Mouse (Mus musculus) forebrain, embryonic 12.5 days (tissue): ENCODE measurements at regions not wholly inside any gene's neighbourhood (a gene's known extent, or its start where the extent isn't known, plus 50 kb on each side); places are given as distances from the start of the nearest gene placed in this dataset.

Experiments
- ATAC-seq: fragments of 200-750 bp; cut with Nextera tagmentation; 2 replicates; pipeline ENCODE4 v1.8.0; 2017; ENCODE audit warnings: moderate TSS enrichment; ENCODE audit not compliant: low FRiP score
- H3K27ac ChIP-seq: fragments of 300-500 bp; sonication (generic); 2 replicates; pipeline ENCODE4 v1.5.1; 2016; ENCODE audit warnings: mild to moderate bottlenecking
- H3K27me3 ChIP-seq: fragments of 300-500 bp; sonication (generic); 2 replicates; pipeline ENCODE4 v1.6.1; 2016; ENCODE audit warnings: mild to moderate bottlenecking
- H3K36me3 ChIP-seq: fragments of 300-500 bp; sonication (generic); replicated peaks from 2 replicates; pipeline ENCODE4 v1.6.1; 2016; ENCODE audit warnings: mild to moderate bottlenecking
- H3K4me1 ChIP-seq: fragments of 300-500 bp; sonication (generic); 2 replicates; pipeline ENCODE4 v1.6.1; 2016
- H3K4me2 ChIP-seq: fragments of 300-500 bp; sonication (generic); 2 replicates; pipeline ENCODE4 v1.6.1; 2016; ENCODE audit warnings: mild to moderate bottlenecking, moderate library complexity
- H3K4me3 ChIP-seq: fragments of 300-500 bp; sonication (generic); replicated peaks from 2 replicates; pipeline ENCODE4 v1.5.1; 2016; ENCODE audit warnings: mild to moderate bottlenecking
- H3K9ac ChIP-seq: fragments of 300-500 bp; sonication (generic); 2 replicates; pipeline ENCODE4 v1.6.1; 2016; ENCODE audit warnings: mild to moderate bottlenecking
- H3K9me3 ChIP-seq: fragments of 300-500 bp; sonication (generic); 2 replicates; pipeline ENCODE4 v1.6.1; 2016
- WGBS: fragments of 180-500 bp; shearing (Covaris S2); methylation state at CpG from one replicate; pipeline ENCODE4 v1.1.7; 2016; 5-methylcytosine and 5-hydroxymethylcytosine counted together

DNA sequence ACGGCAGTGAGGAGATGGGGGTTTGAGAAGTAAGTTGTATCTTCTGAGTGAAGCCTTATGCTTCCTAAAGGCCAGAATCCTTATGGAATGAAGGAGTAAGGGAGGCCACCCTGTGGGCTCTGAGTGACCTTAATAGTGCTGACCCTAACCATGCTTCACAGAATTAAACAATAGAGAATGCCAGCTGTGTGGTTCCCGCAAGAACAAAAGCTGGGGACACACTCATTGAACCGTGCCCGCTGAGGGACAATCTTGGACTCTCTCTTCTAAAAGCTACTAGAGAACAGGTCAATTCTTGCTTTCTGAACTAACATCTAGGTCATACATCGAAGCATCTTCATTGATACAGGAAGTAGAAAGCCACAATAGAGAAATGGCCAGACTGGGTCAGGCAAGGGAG, 223.3 kb upstream of the Pabpc6 start:
- H3K9ac ChIP-seq, result no peak overlapping the region
- no peak for ATAC-seq
- no peaks in the 10 kb centered on the region for H3K36me3 ChIP-seq
- H3K4me3 ChIP-seq, result no peak overlapping the region
- H3K27ac ChIP-seq, result no peak overlapping the region
- H3K27me3 ChIP-seq, result 0 out of 2 replicates have a peak, but pooled peaks cover 3% of the 10 kb centered on the region
- WGBS, result 27% methylated on average over 5 of the region's 5 CpGs
- no peak overlapping the region for H3K4me2 ChIP-seq
- no peaks in the 10 kb centered on the region for H3K9me3 ChIP-seq
- peaks cover 39% of the 10 kb centered on the region for H3K4me1 ChIP-seq

DNA sequence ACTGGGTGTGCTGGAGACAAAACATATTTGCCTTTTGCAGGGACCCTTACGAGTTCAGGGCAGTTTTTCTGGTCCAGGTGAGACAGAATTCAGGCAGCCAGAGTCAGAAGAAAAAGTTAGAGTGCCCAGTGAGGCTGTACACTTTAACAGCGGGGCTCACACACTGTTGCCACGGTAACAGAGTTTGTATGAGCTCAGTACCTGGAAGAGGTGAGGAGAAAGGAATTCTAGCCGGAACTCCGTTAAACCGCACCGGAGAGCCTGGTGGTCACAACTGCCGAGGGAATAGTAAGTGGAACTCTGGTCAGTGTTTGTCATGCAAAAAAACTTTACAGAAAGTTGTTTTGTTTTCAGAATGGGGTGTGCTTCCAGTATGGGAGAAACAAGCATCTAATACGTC, 222.6 kb upstream of the Pabpc6 start:
- H3K9me3 ChIP-seq, result no peaks in the 10 kb centered on the region
- H3K4me2 ChIP-seq, result no peak overlapping the region
- WGBS, result 79% methylated on average over 9 of the region's 9 CpGs
- peaks cover 44% of the 10 kb centered on the region for H3K4me1 ChIP-seq
- H3K9ac ChIP-seq, result no peak overlapping the region
- ATAC-seq, result no peak
- H3K27me3 ChIP-seq, result 0 out of 2 replicates have a peak, but pooled peaks cover 3% of the 10 kb centered on the region
- H3K27ac ChIP-seq, result no peak overlapping the region
- no peak overlapping the region for H3K4me3 ChIP-seq
- no peaks in the 10 kb centered on the region for H3K36me3 ChIP-seq

DNA sequence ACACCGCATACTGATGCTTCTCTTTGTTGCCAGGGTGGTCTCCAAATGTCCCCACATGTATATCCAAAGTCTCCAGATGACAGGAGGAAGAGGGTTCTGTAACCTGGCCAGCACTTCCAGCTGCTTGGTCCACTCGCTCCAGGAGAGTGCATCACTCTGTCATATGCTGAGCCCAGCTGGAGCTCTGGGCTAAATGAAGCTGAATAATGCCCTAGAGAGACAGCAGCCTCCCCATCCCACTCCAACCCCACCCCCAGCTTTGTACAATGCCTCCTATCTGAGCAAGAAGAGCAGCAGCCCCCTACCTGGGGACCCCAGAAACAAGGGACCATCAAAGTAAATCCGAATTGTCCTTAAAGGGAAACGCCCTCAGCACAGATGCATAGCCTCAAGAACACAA, 219.0 kb upstream of the Pabpc6 start:
- no peaks in the 10 kb centered on the region for H3K36me3 ChIP-seq
- 67% methylated on average over 4 of the region's 4 CpGs for WGBS
- no peaks in the 10 kb centered on the region for H3K9me3 ChIP-seq
- no peak overlapping the region for H3K9ac ChIP-seq
- no peak overlapping the region for H3K27ac ChIP-seq
- H3K27me3 ChIP-seq, result 0 out of 2 replicates have a peak, but pooled peaks cover 3% of the 10 kb centered on the region
- no peak overlapping the region for H3K4me2 ChIP-seq
- no peak overlapping the region for H3K4me3 ChIP-seq
- H3K4me1 ChIP-seq, result peaks cover 45% of the 10 kb centered on the region
- ATAC-seq, result no peak

DNA sequence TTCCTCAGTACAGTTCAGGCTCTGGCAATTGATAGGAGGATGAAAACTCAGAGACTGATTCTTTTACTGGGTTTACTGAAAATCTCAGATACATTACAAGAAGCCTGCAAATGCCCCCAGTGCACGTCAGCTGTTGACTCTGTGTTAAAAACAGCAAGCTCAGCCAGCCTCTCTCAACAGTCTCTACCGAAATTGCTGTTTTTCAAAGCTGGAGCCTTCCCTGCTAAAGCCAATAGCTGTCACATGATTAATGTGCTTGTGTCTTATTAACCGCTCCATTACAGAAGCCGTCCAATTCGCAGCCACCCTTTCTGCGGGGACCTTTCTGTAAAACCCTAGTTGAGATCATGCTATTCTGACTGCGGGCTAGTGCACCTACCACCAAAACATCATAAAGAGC, 215.6 kb upstream of the Pabpc6 start:
- Histone ChIP-seq H3K9ac (no peak overlapping the region), H3K27me3 (0 out of 2 replicates have a peak, but pooled peaks cover 3% of the 10 kb centered on the region), H3K27ac (0 out of 2 replicates have a peak overlapping the region, but pooled peaks have one; percentile 42), H3K4me1 (peaks cover 46% of the 10 kb centered on the region), H3K36me3 (no peaks in the 10 kb centered on the region), H3K4me2 (no peak overlapping the region), H3K4me3 (no peak overlapping the region), H3K9me3 (no peaks in the 10 kb centered on the region)
- WGBS, result 71% methylated on average over 7 of the region's 7 CpGs
- no peak for ATAC-seq

DNA sequence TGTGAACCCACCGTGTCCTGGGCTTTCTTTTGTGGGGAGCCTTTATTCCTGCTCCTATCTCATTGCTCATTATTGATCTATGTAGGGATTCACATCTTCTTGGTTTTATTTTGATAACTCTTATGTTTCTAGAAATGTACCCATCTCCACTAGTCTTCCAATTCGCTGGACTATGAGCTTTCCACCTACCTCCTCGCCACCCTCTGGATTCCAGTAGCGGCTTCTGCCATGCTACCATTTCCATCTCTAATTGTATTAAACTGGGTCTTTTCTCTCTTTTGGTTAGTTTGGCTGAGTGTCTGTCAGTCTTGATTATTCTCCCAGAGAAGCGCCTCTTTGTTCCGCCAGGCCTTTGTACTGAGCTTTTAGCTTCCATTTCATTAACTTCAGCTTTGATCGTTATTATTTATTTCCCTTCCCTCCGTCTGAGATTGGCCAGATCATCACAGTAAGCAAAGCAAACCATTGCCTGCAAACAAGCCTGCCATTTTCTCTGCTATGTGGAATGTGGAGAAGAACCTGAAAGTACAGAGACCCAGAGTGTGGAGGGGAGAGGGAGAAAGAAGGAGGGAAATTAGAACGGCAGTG, 213.2 kb upstream of the Pabpc6 start:
- no peak overlapping the region for H3K9ac ChIP-seq
- H3K27ac ChIP-seq, result no peak overlapping the region
- WGBS, result 21% methylated on average over 9 of the region's 9 CpGs

DNA sequence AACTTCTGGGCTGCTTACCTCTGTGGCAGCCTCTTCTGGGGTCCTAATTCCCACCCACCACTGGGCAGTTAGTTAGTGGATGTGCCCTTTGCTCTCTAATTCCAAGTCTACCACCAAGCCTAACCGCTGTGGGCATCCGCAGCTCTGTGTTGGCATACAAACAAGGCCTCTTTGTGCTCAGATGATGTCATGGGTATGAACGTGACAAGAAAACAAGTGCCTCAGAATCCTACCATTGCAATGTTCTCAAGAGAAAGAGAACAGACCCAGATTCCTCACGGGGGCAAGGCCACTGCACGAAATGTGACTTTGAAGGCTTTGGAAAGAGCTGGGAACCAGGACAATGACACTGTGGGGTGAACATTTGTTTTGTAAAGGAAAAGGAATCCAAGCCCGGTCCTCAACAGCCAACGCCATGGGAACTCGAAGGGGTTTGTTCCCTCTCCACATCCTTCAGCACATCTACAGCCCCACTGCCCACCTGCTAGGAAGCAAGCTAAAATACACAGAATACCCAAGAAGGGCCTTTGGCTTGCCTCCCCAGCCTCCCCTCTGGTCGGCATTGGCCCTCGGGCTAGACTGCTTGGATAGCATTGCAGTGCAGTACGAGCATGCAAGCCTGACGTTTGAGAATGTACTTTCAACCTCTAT, 210.2 kb upstream of the Pabpc6 start:
- WGBS, result 37% methylated on average over 12 of the region's 12 CpGs
- Histone ChIP-seq H3K4me1 (peaks cover 31% of the 10 kb centered on the region), H3K27me3 (no peaks in the 10 kb centered on the region), H3K27ac (peak overlapping the region; percentile 82), H3K9me3 (no peaks in the 10 kb centered on the region), H3K4me2 (no peak overlapping the region), H3K4me3 (no peak overlapping the region), H3K9ac (no peak overlapping the region), H3K36me3 (no peaks in the 10 kb centered on the region)
- ATAC-seq, result peak; percentile 86

More for the DNA sequence above, 213.2 kb upstream of the Pabpc6 start:
- peak overlapping the region; percentile 13; the same call in 1 of the 2 replicates for H3K4me2 ChIP-seq
- H3K4me1 ChIP-seq, result peaks cover 42% of the 10 kb centered on the region
- no peak overlapping the region for H3K4me3 ChIP-seq
- ATAC-seq, result no peak
- no peaks in the 10 kb centered on the region for H3K9me3 ChIP-seq
- no peaks in the 10 kb centered on the region for H3K27me3 ChIP-seq
- no peaks in the 10 kb centered on the region for H3K36me3 ChIP-seq

DNA sequence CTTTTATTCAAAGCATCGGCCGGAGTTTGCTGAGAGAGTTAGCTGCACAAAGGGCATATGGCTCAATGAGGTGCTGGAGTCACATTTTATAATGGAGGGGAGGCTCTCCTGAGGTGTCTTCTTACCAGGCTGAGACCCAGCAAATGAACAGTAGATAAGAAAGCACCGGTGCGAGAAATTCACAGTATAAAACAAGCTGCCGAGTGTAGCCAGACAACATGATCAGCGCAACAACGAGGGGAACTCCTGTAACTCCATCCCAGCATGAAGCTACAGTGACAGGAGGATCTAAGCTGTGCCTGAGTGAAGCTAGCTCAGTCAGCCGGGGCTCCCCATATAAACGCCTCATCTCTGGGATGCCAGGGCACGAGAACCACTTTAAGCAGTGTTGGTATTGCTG, 204.2 kb upstream of the Pabpc6 start:
- ATAC-seq, result no peak
- no peak overlapping the region for H3K4me2 ChIP-seq
- H3K9me3 ChIP-seq, result no peaks in the 10 kb centered on the region
- H3K4me1 ChIP-seq, result peaks cover 9% of the 10 kb centered on the region
- H3K4me3 ChIP-seq, result no peak overlapping the region
- no peaks in the 10 kb centered on the region for H3K27me3 ChIP-seq
- H3K36me3 ChIP-seq, result no peaks in the 10 kb centered on the region
- WGBS, result 60% methylated on average over 10 of the region's 10 CpGs
- 0 out of 2 replicates have a peak overlapping the region, but pooled peaks have one; percentile 9 for H3K27ac ChIP-seq
- no peak overlapping the region for H3K9ac ChIP-seq

DNA sequence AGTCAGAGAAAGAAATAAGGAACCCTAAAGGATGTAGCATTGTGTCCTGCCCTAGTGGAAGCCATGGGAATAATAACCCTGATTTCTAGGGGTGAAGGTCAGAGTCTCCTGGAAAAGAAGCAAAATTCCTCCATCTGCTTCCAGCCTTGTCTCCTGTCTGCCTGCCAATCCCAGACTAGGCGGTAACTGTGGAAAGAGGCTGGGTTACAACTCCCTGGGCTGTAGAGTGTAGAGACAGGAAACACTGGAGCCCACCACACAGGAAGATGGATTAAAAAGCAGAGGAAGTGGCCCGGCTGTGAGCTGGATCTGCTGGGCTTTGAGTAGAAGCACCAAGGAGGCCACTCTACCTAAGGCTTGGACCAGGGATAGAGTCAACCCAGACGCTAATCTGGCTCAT, 200.7 kb upstream of the Pabpc6 start:
- Histone ChIP-seq H3K27me3 (no peaks in the 10 kb centered on the region), H3K36me3 (no peaks in the 10 kb centered on the region), H3K4me3 (no peak overlapping the region), H3K9me3 (no peaks in the 10 kb centered on the region), H3K4me1 (peaks cover 5% of the 10 kb centered on the region), H3K9ac (no peak overlapping the region), H3K4me2 (no peak overlapping the region), H3K27ac (no peak overlapping the region)
- 86% methylated on average over 3 of the region's 3 CpGs for WGBS
- ATAC-seq, result no peak

DNA sequence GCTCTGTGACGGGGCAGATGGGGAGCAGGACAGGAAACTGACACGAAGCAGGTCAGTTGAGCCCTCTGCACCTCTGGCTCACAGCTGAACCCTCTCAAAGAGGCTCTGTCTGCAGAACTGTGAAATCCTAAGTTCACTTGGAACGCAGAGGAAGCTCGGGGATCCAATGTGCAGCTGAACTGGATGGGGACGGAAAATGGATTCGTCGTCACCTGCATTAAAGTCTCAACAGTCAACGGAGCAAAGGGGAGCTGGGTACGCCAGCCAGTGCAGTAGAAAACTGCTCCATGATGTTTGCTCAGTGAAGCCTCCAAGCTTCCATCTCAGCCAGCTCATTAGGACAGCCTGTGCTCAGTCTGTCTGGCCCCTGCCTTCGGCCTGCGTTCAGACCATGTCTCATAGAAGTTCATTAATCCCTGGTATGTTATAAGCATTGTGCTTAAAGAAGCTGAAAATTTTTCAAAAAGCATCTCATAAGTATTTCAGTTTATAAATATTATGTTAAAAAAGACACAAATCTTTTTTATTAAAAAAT, 199.3 kb upstream of the Pabpc6 start:
- Histone ChIP-seq H3K9me3 (no peaks in the 10 kb centered on the region), H3K4me3 (no peak overlapping the region), H3K4me2 (no peak overlapping the region), H3K36me3 (no peaks in the 10 kb centered on the region), H3K27ac (no peak overlapping the region), H3K9ac (no peak overlapping the region), H3K27me3 (no peaks in the 10 kb centered on the region), H3K4me1 (peaks cover 6% of the 10 kb centered on the region)
- 91% methylated on average over 11 of the region's 11 CpGs for WGBS
- ATAC-seq, result no peak

DNA sequence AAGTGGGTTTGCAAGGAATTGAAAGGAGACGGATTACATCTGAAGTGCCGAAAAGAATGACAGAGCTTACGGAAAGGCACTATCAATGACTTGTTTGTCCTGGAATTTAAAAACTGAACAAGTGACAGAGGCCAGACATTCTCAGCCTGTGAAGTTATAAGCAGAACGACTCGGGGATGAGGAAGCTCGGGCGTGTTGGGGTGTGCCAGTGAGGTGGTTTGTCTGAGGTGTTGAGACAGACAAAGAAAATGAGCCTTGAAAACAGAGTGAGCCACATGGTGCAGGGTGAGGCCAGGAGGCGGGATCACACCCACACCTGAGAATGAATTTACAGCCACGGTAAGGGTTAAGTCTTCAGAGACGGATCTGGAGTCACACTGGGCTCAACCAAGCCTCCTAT, 194.7 kb upstream of the Pabpc6 start:
- no peaks in the 10 kb centered on the region for H3K9me3 ChIP-seq
- no peak overlapping the region for H3K4me2 ChIP-seq
- no peaks in the 10 kb centered on the region for H3K27me3 ChIP-seq
- peaks cover 13% of the 10 kb centered on the region for H3K4me1 ChIP-seq
- H3K4me3 ChIP-seq, result no peak overlapping the region
- H3K9ac ChIP-seq, result no peak overlapping the region
- H3K27ac ChIP-seq, result no peak overlapping the region
- no peaks in the 10 kb centered on the region for H3K36me3 ChIP-seq
- 76% methylated on average over 10 of the region's 10 CpGs for WGBS
- ATAC-seq, result no peak

DNA sequence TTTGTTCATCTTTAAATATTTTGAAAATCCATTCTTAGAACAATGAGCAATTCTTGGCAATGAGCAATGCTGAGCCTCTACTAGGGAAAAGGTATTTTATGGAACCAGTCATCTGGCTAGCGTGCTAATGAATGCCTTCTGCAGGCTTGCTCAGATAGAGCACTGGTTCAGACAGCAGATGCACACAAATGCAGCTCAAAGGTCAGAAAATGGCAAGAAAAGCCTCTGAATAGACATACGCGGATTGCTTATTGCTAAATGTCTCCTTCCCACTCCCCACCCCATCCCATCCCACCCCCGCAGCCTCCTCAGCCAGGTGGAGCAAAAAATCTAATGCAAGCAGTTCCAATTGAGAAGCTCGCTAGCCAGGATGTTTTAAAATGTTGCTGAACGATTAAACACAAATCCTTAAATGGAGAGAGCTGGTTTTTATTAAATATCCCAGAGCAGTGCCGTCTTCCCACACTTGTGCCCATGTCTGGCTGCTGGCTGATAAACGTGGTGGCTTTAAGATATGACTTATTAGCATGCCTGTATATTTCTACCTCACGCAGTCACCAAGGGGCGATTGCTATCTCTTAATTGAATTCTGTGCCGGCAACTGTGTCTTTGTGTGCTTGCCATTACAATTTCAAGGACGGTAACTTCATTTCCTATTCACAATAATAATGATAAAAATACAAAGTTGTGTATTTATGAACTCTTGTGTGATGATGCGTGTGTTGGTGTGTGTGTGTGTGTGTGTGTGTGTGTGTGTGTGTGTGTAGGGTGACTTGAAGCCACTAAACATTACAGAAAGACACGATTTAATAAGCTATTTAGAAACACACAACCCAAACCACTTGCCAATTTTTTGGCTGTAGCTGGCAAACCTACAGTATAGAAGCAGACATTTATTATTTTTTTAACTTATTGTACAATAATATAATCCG, 192.7 kb upstream of the Pabpc6 start:
- Histone ChIP-seq H3K27ac (peak overlapping the region; percentile 36; the same call in 1 of the 2 replicates), H3K4me2 (no peak overlapping the region), H3K9me3 (0 out of 2 replicates have a peak, but pooled peaks cover 3% of the 10 kb centered on the region), H3K4me3 (no peak overlapping the region), H3K36me3 (no peaks in the 10 kb centered on the region), H3K27me3 (no peaks in the 10 kb centered on the region), H3K4me1 (peaks cover 13% of the 10 kb centered on the region), H3K9ac (no peak overlapping the region)
- 73% methylated on average over 15 of the region's 15 CpGs for WGBS
- ATAC-seq, result no peak

DNA sequence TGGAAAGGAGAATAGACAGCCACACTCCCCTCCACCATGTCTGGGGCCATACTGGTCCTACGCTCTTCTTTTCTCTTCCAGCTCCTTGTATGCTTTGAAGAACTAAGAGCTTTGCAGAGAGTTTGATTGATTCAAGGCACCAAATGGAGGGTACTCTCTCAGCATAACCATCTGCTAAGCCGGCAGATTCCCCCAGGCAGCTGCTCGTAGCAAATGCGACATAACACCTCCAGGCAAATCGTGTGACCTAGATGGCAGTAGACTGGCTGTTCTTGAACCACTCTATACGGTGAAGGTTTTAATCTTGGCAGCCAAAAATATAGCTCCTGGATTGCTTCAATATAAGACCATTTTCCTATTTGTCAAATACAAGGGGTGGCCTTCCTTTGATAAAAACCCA, 191.8 kb upstream of the Pabpc6 start:
- no peak overlapping the region for H3K4me3 ChIP-seq
- peaks cover 13% of the 10 kb centered on the region for H3K4me1 ChIP-seq
- peaks cover 8% of the 10 kb centered on the region; the same call in 1 of the 2 replicates for H3K9me3 ChIP-seq
- 84% methylated on average over 6 of the region's 6 CpGs for WGBS
- H3K36me3 ChIP-seq, result no peaks in the 10 kb centered on the region
- no peak overlapping the region for H3K4me2 ChIP-seq
- no peak for ATAC-seq
- no peaks in the 10 kb centered on the region for H3K27me3 ChIP-seq
- no peak overlapping the region for H3K9ac ChIP-seq
- no peak overlapping the region for H3K27ac ChIP-seq
